Mouse (Mus musculus) brain, embryonic 18.5 days (tissue): Measurements from ENCODE around the gene 4930430A15Rik.

Source experiments
- DNase-seq: peaks from one replicate; pipeline ENCODE4 v3.0.0-alpha.2; 2012; ENCODE audit warnings: low read depth, low spot score

Gene 4930430A15Rik

DNA sequence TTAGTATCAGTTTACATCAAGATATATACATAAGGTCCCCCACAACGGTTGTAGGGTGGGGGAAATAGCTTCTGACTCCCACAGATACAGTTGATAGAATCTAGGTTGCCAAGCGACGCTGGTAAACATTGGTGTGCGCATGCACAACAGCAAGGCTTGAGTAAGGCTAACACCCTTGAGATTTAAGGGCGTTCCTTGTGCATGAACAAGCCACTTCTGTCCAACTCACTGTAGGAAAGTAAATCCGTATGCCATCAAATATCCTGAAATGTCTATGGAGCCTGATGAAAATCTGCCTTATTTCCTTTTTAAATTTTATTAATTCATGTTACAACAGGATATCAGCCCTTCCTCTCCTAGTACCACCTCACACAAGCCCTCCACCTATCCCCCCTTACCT, at the start of gene 4930430A15Rik:
4930430A15Rik (minus strand) TSS at position 101 of the 400 bp plus-strand sequence.
- DNase-seq = no peak

DNA sequence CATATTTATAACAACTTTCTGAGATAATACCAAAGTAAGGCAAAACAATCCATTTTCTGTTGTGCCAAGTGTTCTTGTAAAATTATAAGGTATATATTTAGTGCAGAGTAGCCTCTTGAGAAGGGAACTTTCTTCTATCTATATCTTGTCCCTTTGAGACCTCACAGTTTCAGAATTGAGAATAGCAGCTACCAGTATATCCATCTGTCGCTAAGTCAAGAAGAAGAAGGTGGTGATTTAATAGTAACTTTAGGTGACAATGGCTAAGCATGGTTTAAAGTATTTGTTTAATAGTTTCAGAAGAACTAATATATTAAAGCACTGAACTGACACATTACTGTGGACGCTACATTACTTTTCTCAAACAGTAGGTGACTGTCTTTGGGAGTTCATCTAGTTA, 44.6 kb upstream of the 4930430A15Rik start, which contains the start of gene Olfr1277:
Olfr1277 (minus strand) TSS at position 101 of the 400 bp plus-strand sequence.
- DNase-seq = no peak

DNA sequence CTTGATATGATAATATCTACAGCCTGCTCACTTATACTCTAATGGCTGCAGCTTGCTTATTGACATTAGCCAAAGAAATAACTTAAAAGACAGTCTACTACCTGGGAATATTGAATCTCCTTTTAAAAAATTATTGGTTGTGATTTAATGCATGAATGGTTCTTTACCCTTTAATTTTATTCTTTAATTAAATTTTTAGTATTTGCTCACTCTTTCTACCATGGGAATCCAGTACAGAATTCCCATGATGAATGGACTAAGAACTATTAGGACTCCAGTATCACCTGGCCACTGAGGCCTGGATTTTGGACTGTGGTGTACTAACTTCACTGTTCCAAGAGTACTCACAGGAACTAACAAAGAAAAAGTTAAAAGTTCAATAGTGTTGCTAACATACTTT, 24.8 kb upstream of the 4930430A15Rik start, which contains the start of gene Olfr1276:
Olfr1276 (plus strand) TSS at position 301 of the 400 bp plus-strand sequence.
- DNase-seq = no peak

DNA sequence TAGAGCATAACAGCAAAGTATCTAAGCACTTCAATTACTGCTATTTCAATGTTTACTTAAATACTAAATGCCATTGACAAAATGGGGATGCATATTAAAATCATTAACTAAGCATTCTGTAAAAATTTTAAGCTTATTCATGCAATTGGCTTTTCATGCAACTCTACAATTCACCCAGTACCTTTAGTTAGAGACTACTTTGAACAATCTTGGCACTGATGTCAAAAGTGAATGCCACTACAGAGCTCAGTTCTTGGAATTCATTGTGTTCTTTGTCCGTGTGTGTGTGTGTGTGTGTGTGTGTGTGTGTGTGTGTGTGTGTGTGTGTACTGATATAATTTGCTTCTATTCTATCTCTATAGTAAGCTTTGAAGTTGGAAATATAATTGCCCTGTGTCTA, 5.8 kb upstream of the 4930430A15Rik start, which contains the start of gene Olfr1275:
Olfr1275 (minus strand) TSS at position 101 of the 400 bp plus-strand sequence.
- no peak for DNase-seq

DNA sequence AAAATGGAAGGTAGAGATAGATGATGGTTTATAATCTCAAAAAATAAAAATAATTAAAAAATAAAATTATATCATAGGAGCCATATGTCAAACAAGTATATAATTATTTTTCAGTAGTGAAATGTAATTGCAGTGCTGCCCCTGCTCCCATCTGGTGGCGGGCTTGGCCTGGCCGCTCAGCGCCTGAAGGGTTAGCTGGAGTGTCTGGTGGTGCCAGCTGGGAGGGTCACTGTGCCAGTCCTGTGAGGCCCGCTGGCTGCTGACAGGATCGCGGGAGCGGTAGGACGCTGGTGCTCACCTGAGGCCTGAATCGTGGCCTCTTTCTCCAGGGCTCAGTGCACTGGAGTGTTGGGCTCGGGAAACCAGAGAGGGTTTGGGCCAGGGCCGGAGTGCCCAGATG, 47.3 kb downstream of the 4930430A15Rik start:
- DNase-seq = no peak

DNA sequence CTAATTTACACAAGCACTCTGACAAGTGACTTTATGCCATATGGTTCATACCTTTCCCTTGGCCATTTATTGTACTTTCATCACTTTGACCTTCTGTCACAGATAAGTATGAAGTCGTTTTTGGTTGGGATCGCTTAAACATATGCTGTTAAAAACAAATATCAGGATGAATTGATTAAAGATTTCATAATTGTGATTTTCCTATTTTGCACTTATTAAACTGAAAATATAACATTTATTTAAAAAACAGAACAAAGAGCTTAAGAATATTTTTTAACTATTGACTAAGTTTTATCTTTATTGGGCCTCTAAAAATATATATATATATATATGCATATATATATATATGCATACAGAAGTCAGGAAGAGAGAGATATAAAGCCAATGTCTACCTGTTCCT, 76.6 kb downstream of the 4930430A15Rik start, which contains the start of gene Gm15130:
Gm15130 (minus strand) TSS at position 101 of the 400 bp plus-strand sequence.
- no peak for DNase-seq

DNA sequence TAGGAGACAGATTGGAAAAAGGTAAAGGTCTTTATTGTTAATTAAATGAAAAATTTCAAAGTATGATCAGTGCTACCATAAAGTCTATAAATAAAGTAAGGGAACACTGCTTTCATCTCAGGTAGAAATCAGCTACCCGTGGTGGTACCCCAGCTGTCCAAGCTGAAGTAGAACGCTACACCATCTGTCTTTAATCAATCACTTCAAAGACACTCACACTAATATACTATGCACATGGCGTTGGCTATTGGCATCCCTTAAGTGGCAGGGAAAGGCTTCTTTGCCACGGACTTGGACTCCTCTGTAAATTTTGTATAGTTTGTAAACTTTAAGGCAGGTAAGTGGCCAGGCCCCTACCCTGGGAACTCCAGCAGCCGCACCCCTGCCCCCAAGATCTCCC, 93.7 kb downstream of the 4930430A15Rik start:
- no peak for DNase-seq
